Mouse (Mus musculus): ENCODE measurements around the gene Arfgef2. TPM values are rescaled to one million over a fixed set of nuclear protein-coding genes. Genes with fewer than 3 reads are reported as not detected.

Arfgef2 gene
- polyA plus RNA-seq, 1 experiment from 2014 or later: 6.1 TPM

GRCm38 (mm10) chr2:166935582-166935981 is 130.2 kb downstream of the Arfgef2 start:
- peaks cover 18% of the 10 kb centered on the region; the same call in 1 of the 2 replicates for H3K36me3 ChIP-seq (ENCODE audit: control insufficient read depth, insufficient read depth, low read length)

GRCm38 (mm10) chr2:166936166-166936565 is 130.8 kb downstream of the Arfgef2 start:
- peaks cover 18% of the 10 kb centered on the region; the same call in 1 of the 2 replicates for H3K36me3 ChIP-seq (ENCODE audit: control insufficient read depth, insufficient read depth, low read length)
- no peak for ATAC-seq
- H3K4me1 ChIP-seq (ENCODE audit: control insufficient read depth, insufficient read depth, low read length): no peaks in the 10 kb centered on the region
- H3K9ac ChIP-seq (ENCODE audit: low read depth, low read length): no peak overlapping the region
- WGBS: 88% methylated on average over 2 of the region's 2 CpGs
- H3K27me3 ChIP-seq (replicated peaks; ENCODE audit: control insufficient read depth, insufficient read depth, low read length): no peaks in the 10 kb centered on the region
- H3K4me3 ChIP-seq (ENCODE audit: low read length): no peak overlapping the region
- H3K9me3 ChIP-seq (ENCODE audit: control insufficient read depth, low read length): no peaks in the 10 kb centered on the region
- H3K27ac ChIP-seq (ENCODE audit: low read length): no peak overlapping the region
- H3K4me2 ChIP-seq (ENCODE audit: low read depth, low read length): no peak overlapping the region

More at GRCm38 (mm10) chr2:166935582-166935981, 130.2 kb downstream of the Arfgef2 start:
- 89% methylated on average over 7 of the region's 7 CpGs for WGBS
- ATAC-seq: no peak
- Histone ChIP-seq H3K4me1 (ENCODE audit: control insufficient read depth, insufficient read depth, low read length) (no peaks in the 10 kb centered on the region), H3K9me3 (ENCODE audit: control insufficient read depth, low read length) (no peaks in the 10 kb centered on the region), H3K27me3 (replicated peaks; ENCODE audit: control insufficient read depth, insufficient read depth, low read length) (no peaks in the 10 kb centered on the region), H3K27ac (ENCODE audit: low read length) (no peak overlapping the region), H3K9ac (ENCODE audit: low read depth, low read length) (no peak overlapping the region), H3K4me2 (ENCODE audit: low read depth, low read length) (no peak overlapping the region), H3K4me3 (ENCODE audit: low read length) (no peak overlapping the region)

GRCm38 (mm10) chr2:166943146-166943545 is 137.8 kb downstream of the Arfgef2 start:
- H3K36me3 ChIP-seq (ENCODE audit: control insufficient read depth, insufficient read depth, low read length): peaks cover 11% of the 10 kb centered on the region; the same call in 1 of the 2 replicates
- no peak overlapping the region for H3K27ac ChIP-seq (ENCODE audit: low read length)
- 92% methylated on average over 2 of the region's 2 CpGs for WGBS
- no peaks in the 10 kb centered on the region for H3K27me3 ChIP-seq (replicated peaks; ENCODE audit: control insufficient read depth, insufficient read depth, low read length)
- no peak overlapping the region for H3K4me3 ChIP-seq (ENCODE audit: low read length)
- no peak for ATAC-seq
- no peak overlapping the region for H3K4me2 ChIP-seq (ENCODE audit: low read depth, low read length)
- no peak overlapping the region for H3K9ac ChIP-seq (ENCODE audit: low read depth, low read length)
- H3K4me1 ChIP-seq (ENCODE audit: control insufficient read depth, insufficient read depth, low read length): no peaks in the 10 kb centered on the region
- H3K9me3 ChIP-seq (ENCODE audit: control insufficient read depth, low read length): no peaks in the 10 kb centered on the region

GRCm38 (mm10) chr2:166944346-166944745 is 139.0 kb downstream of the Arfgef2 start:
- Histone ChIP-seq H3K9me3 (ENCODE audit: control insufficient read depth, low read length) (no peaks in the 10 kb centered on the region), H3K9ac (ENCODE audit: low read depth, low read length) (no peak overlapping the region), H3K4me1 (ENCODE audit: control insufficient read depth, insufficient read depth, low read length) (no peaks in the 10 kb centered on the region), H3K4me2 (ENCODE audit: low read depth, low read length) (no peak overlapping the region), H3K36me3 (ENCODE audit: control insufficient read depth, insufficient read depth, low read length) (peaks cover 10% of the 10 kb centered on the region; the same call in 1 of the 2 replicates), H3K27me3 (replicated peaks; ENCODE audit: control insufficient read depth, insufficient read depth, low read length) (no peaks in the 10 kb centered on the region), H3K27ac (ENCODE audit: low read length) (no peak overlapping the region), H3K4me3 (ENCODE audit: low read length) (no peak overlapping the region)
- 82% methylated on average over 1 of the region's 1 CpGs for WGBS
- ATAC-seq: no peak

- Histone ChIP-seq H3K9ac (ENCODE audit: low read depth, low read length) (no peak overlapping the region), H3K4me3 (ENCODE audit: low read length) (no peak overlapping the region), H3K4me1 (ENCODE audit: control insufficient read depth, insufficient read depth, low read length) (no peaks in the 10 kb centered on the region), H3K9me3 (ENCODE audit: control insufficient read depth, low read length) (no peaks in the 10 kb centered on the region), H3K27me3 (replicated peaks; ENCODE audit: control insufficient read depth, insufficient read depth, low read length) (no peaks in the 10 kb centered on the region), H3K36me3 (ENCODE audit: control insufficient read depth, insufficient read depth, low read length) (peaks cover 14% of the 10 kb centered on the region; the same call in 1 of the 2 replicates), H3K4me2 (ENCODE audit: low read depth, low read length) (no peak overlapping the region), H3K27ac (ENCODE audit: low read length) (no peak overlapping the region)
- ATAC-seq: 0 out of 2 replicates have a peak, but pooled peaks have one; percentile 21
- WGBS: 44% methylated on average over 4 of the region's 4 CpGs
These were observed 140.1 kb downstream of the Arfgef2 start for GRCm38 (mm10) chr2:166945456-166945855.

Other genes with a start within 250 kb of the Arfgef2 start
- gene Prex1, start 91.8 kb upstream of the Arfgef2 start, polyA plus RNA-seq (2015; fragmentation: Nextera tagmentation; extraction: Ambion mirVana): 7.9 and 8.0 TPM in 2 replicates
- 5.7 and 6.1 TPM in 2 replicates for gene Trp53rkb, start 13.1 kb upstream of the Arfgef2 start, polyA plus RNA-seq (2015; fragmentation: Nextera tagmentation; extraction: Ambion mirVana)
- gene Cse1l, start 100.5 kb downstream of the Arfgef2 start, polyA plus RNA-seq (2015; fragmentation: Nextera tagmentation; extraction: Ambion mirVana): 80.7 and 85.5 TPM in 2 replicates
- 60.2 and 61.2 TPM in 2 replicates for gene Stau1, start 190.7 kb downstream of the Arfgef2 start, polyA plus RNA-seq (2015; fragmentation: Nextera tagmentation; extraction: Ambion mirVana)
- gene Ddx27, start 209.6 kb downstream of the Arfgef2 start, polyA plus RNA-seq (2015; fragmentation: Nextera tagmentation; extraction: Ambion mirVana): 40.9 and 45.7 TPM in 2 replicates